Mouse (Mus musculus) urinary bladder, postnatal 4 days (tissue): ENCODE data around the gene Vipas39.

Experiments
- DNase-seq, 2 experiments: peaks; one replicate each; pipeline ENCODE4 v3.0.0; 2021 to 2022; ENCODE audit warnings: low spot score in 2 of 2

Gene Vipas39

DNA sequence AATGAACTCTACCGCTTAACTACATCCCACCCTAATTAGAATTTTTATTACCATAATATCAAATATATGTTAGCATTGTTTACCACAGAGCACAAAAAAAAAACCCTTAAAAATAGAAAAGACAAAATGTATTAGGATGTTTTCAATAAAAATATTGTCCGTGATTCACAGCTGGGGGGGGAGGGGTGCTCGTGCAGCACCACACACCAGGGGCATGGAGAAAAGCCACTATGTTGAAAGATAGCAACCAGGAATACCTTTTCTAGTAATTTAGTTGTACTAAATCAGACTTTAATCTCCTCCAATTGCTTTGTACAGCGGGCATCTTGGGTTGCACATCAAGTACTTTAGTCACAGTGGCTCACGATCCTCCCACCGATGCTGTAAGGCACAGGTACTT lies 67.3 kb downstream of the Vipas39 start:
- DNase-seq: no peak

DNA sequence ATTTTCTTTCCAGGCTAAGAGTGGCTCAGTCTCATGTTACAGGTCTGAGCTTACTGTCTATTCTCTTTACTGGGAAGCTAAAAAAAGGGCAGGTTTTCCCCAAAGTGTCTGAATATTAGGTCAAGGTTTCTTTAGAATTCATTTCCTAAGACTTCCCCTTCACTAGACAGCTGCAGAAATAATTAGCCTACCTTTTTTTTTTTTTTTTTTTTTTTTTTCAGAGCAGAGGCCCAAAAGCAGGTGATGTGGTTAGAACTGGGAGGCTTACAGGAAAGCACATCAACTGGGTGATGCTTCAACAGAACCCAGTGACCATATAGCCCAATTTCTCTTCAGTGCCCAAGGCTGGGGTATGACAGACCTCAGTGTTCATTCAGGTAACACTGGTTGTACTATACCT lies 69.7 kb downstream of the Vipas39 start:
- DNase-seq: no peak

DNA sequence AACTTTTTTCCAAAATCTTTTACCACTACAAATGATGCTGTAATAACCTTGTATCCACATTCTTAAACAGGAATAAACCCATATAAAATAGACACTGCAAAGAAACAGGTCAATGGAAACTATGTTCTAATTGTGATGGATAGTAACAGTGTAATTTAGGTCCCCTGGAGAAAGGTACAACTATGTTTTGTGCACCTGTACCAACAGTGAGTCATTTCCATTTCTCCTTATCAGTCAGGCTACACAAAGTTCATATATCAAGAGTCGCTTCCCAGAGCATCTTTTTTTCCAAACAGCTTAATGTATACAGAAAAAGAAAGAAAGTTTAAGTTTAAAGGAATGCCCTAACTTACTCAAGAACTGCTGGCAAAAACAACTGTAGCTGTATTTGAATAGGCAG lies 71.0 kb downstream of the Vipas39 start:
- no peak for DNase-seq

DNA sequence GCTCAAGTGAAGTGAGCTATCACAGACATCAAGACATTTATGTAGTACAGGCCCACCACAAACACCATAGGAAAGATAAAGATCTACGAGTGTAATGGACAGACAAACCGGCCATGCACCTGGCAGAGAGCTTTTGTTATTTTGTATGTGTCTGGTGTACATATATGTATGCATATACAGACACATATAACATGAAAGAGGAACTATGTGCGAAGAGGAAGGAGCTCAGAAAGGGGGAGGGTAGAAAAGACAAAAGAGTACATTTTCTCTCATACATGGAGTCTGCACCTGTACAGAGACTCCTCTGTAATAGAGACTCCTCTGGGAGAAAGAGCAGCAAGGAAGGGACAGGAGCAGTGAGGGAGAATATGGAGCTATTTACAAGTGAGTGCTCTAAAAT lies 73.0 kb downstream of the Vipas39 start:
- no peak for DNase-seq
